Mouse (Mus musculus) intestine, embryonic 14.5 days (tissue): ENCODE data around the gene Sema3c. TPM values are rescaled to one million over a fixed set of nuclear protein-coding genes. Genes with fewer than 3 reads are reported as not detected.

Source experiments
- ATAC-seq: fragments of 200-750 bp; cut with Nextera tagmentation; replicated peaks from 2 replicates; pipeline ENCODE4 v1.8.0; 2017; ENCODE audit warnings: low read depth, moderate number of reproducible peaks, moderate TSS enrichment, moderate library complexity; ENCODE audit not compliant: low FRiP score, low TSS enrichment
- DNase-seq: peaks from one replicate; pipeline ENCODE4 v3.0.0-alpha.2; 2018; ENCODE audit warnings: low spot score
- H3K27ac ChIP-seq: fragments of 300-500 bp; sonication (generic); 2 replicates; pipeline ENCODE4 v1.5.1; 2014; ENCODE audit warnings: low read depth, mild to moderate bottlenecking, control low read depth
- H3K27me3 ChIP-seq: fragments of 300-500 bp; sonication (generic); replicated peaks from 2 replicates; pipeline ENCODE4 v1.6.1; 2014; ENCODE audit warnings: low read length, control low read depth; ENCODE audit not compliant: control insufficient read depth, insufficient read depth
- H3K36me3 ChIP-seq: fragments of 300-500 bp; sonication (generic); 2 replicates; pipeline ENCODE4 v1.6.1; 2014; ENCODE audit warnings: low read length, control low read depth; ENCODE audit not compliant: control insufficient read depth, insufficient read depth
- H3K4me1 ChIP-seq: fragments of 300-500 bp; sonication (generic); replicated peaks from 2 replicates; pipeline ENCODE4 v1.6.1; 2014; ENCODE audit warnings: low read length, control low read depth, mixed read lengths; ENCODE audit not compliant: control insufficient read depth, insufficient read depth
- H3K4me2 ChIP-seq: fragments of 300-500 bp; sonication (generic); 2 replicates; pipeline ENCODE4 v1.6.1; 2014; ENCODE audit warnings: low read length
- H3K4me3 ChIP-seq: fragments of 300-500 bp; sonication (generic); 2 replicates; pipeline ENCODE4 v1.5.1; 2014; ENCODE audit warnings: low read depth, low read length, control low read depth, mixed read lengths
- H3K9ac ChIP-seq: fragments of 300-500 bp; sonication (generic); 2 replicates; pipeline ENCODE4 v1.6.1; 2014; ENCODE audit warnings: mild to moderate bottlenecking, low read length
- H3K9me3 ChIP-seq: fragments of 300-500 bp; sonication (generic); 2 replicates; pipeline ENCODE4 v1.6.1; 2016; ENCODE audit warnings: low read length, control low read depth; ENCODE audit not compliant: control insufficient read depth
- WGBS: fragments of 180-500 bp; shearing (Covaris S2); extraction: QIAGEN DNeasy Blood & Tissue Kit; methylation state at CpG from one replicate; pipeline ENCODE4 v1.1.7; 2014; 5-methylcytosine and 5-hydroxymethylcytosine counted together
- polyA plus RNA-seq: library from polyadenylated mRNA; unstranded; fragments of >200 nt; fragmentation: Nextera tagmentation; extraction: Ambion mirVana; gene quantifications from 2 replicates; pipeline ENCODE4 v1.2.1, GENCODE M21; 2014

Gene Sema3c
- polyA plus RNA-seq, 1 experiment from 2014 or later: 58.7 TPM

- ATAC-seq: no peak
- no peak for DNase-seq
- no peak overlapping the region for H3K4me3 ChIP-seq
- H3K4me2 ChIP-seq: no peak overlapping the region
- H3K27me3 ChIP-seq: no peaks in the 10 kb centered on the region
- no peaks in the 10 kb centered on the region for H3K4me1 ChIP-seq
- no peak overlapping the region for H3K27ac ChIP-seq
- H3K9ac ChIP-seq: no peak overlapping the region
- H3K36me3 ChIP-seq: no peaks in the 10 kb centered on the region
- WGBS: 92% methylated on average over 2 of the region's 2 CpGs
- H3K9me3 ChIP-seq: no peaks in the 10 kb centered on the region
These were observed 196.2 kb downstream of the Sema3c start for GRCm38 (mm10) chr5:17770328-17770727.

- Histone ChIP-seq H3K27me3 (no peaks in the 10 kb centered on the region), H3K4me1 (no peaks in the 10 kb centered on the region), H3K27ac (no peak overlapping the region), H3K4me2 (no peak overlapping the region), H3K4me3 (no peak overlapping the region), H3K36me3 (no peaks in the 10 kb centered on the region), H3K9me3 (no peaks in the 10 kb centered on the region), H3K9ac (no peak overlapping the region)
- 90% methylated on average over 6 of the region's 6 CpGs for WGBS
- no peak for DNase-seq
- ATAC-seq: no peak
These were observed 202.5 kb downstream of the Sema3c start for GRCm38 (mm10) chr5:17776571-17776970.

Other genes starting within 250 kb of the Sema3c start
- not detected in 2 replicates for gene Speer4f2, start 201.1 kb upstream of the Sema3c start, polyA plus RNA-seq
- gene Speer4f1, start 98.2 kb upstream of the Sema3c start, polyA plus RNA-seq: not detected in 2 replicates